Mouse (Mus musculus): ENCODE data around the gene Olfr54.
"Not testable (repeated sequence)": the region's sequence is repeated elsewhere in the genome, so short reads cannot be mapped to it uniquely, and the experiment has no call there.

Gene Olfr54

GRCm38 (mm10) chr11:51013936-51014335 lies at the start of gene Olfr54:
TSS of gene Olfr54 (plus strand) at chr11:51014236.
- DNase-seq (ENCODE audit: extremely low spot score) = no peak

GRCm38 (mm10) chr11:50964886-50965285 lies 49.1 kb upstream of the Olfr54 start:
- DNase-seq (ENCODE audit: extremely low spot score) = no peak

- DNase-seq (ENCODE audit: extremely low spot score) = no peak
Measured at GRCm38 (mm10) chr11:50966230-50966629, 47.8 kb upstream of the Olfr54 start, which contains the start of gene Olfr1378. TSS of gene Olfr1378 (plus strand) at chr11:50966530.

- DNase-seq (ENCODE audit: extremely low spot score) = no peak
Measured at GRCm38 (mm10) chr11:50977216-50977615, 36.8 kb upstream of the Olfr54 start.

- no peak for DNase-seq (ENCODE audit: extremely low spot score)
Measured at GRCm38 (mm10) chr11:50981667-50982066, 32.4 kb upstream of the Olfr54 start, which contains the start of gene Olfr1377. TSS of gene Olfr1377 (plus strand) at chr11:50981967.

- no peak for DNase-seq (ENCODE audit: extremely low spot score)
Measured at GRCm38 (mm10) chr11:51003296-51003695, 10.7 kb upstream of the Olfr54 start, which contains the start of gene Olfr51. TSS of gene Olfr51 (plus strand) at chr11:51003596.

- DNase-seq (ENCODE audit: extremely low spot score) = no peak
Measured at GRCm38 (mm10) chr11:51011821-51012220, 2.2 kb upstream of the Olfr54 start.

- no peak for DNase-seq (ENCODE audit: extremely low spot score)
Measured at GRCm38 (mm10) chr11:51016341-51016740, 2.3 kb downstream of the Olfr54 start.

- not testable (repeated sequence) for DNase-seq (ENCODE audit: extremely low spot score)
Measured at GRCm38 (mm10) chr11:51026811-51027210, 12.8 kb downstream of the Olfr54 start.

- not testable (repeated sequence) for DNase-seq (ENCODE audit: extremely low spot score)
Measured at GRCm38 (mm10) chr11:51029381-51029780, 15.3 kb downstream of the Olfr54 start.

- no peak for DNase-seq (ENCODE audit: extremely low spot score)
Measured at GRCm38 (mm10) chr11:51030225-51030624, 16.2 kb downstream of the Olfr54 start.

GRCm38 (mm10) chr11:51032851-51033250 lies 18.8 kb downstream of the Olfr54 start:
- DNase-seq (ENCODE audit: extremely low spot score) = peak; percentile 55

GRCm38 (mm10) chr11:51034141-51034540 lies 20.1 kb downstream of the Olfr54 start:
- not testable (repeated sequence) for DNase-seq (ENCODE audit: extremely low spot score)

GRCm38 (mm10) chr11:51035951-51036350 lies 21.9 kb downstream of the Olfr54 start:
- DNase-seq (ENCODE audit: extremely low spot score) = no peak

- not testable (repeated sequence) for DNase-seq (ENCODE audit: extremely low spot score)
Measured at GRCm38 (mm10) chr11:51044776-51045175, 30.7 kb downstream of the Olfr54 start.

GRCm38 (mm10) chr11:51047809-51048208 lies 33.8 kb downstream of the Olfr54 start, which contains the start of gene Olfr1375:
TSS of gene Olfr1375 (plus strand) at chr11:51048109.
- DNase-seq (ENCODE audit: extremely low spot score) = not testable (repeated sequence)

- no peak for DNase-seq (ENCODE audit: extremely low spot score)
Measured at GRCm38 (mm10) chr11:51051678-51052077, 37.6 kb downstream of the Olfr54 start.

- peak; percentile 22 for DNase-seq (ENCODE audit: extremely low spot score)
Measured at GRCm38 (mm10) chr11:51053230-51053629, 39.2 kb downstream of the Olfr54 start.

- peak; percentile 91 for DNase-seq (ENCODE audit: extremely low spot score)
Measured at GRCm38 (mm10) chr11:51059151-51059571, 45.1 kb downstream of the Olfr54 start, which contains the start of gene Zfp354a. TSS of gene Zfp354a (plus strand) at chr11:51059257.

- DNase-seq (ENCODE audit: extremely low spot score) = no peak
Measured at GRCm38 (mm10) chr11:51059640-51060039, 45.6 kb downstream of the Olfr54 start.

- no peak for DNase-seq (ENCODE audit: extremely low spot score)
Measured at GRCm38 (mm10) chr11:51060981-51061380, 46.9 kb downstream of the Olfr54 start.

- DNase-seq (ENCODE audit: extremely low spot score) = no peak
Measured at GRCm38 (mm10) chr11:51063276-51063675, 49.2 kb downstream of the Olfr54 start.

GRCm38 (mm10) chr11:51063841-51064240 lies 49.8 kb downstream of the Olfr54 start:
- DNase-seq (ENCODE audit: extremely low spot score) = no peak
